Mouse (Mus musculus) cerebellum, adult 2 months (tissue): ENCODE measurements around the gene Ppp1r14d.

Experiments used
- CTCF ChIP-seq: fragments of 200-500 bp; IDR thresholded peaks from 2 replicates; pipeline ENCODE4 v1.5.1; 2011; ENCODE audit warnings: low read depth, mild to moderate bottlenecking, control low read depth, low read length, moderate library complexity, borderline replicate concordance; ENCODE audit not compliant: insufficient read depth
- POLR2A ChIP-seq: fragments of 200-500 bp; IDR thresholded peaks from 2 replicates; pipeline ENCODE4 v1.6.1; 2011; ENCODE audit warnings: low read length, control low read depth, borderline replicate concordance; ENCODE audit not compliant: insufficient read depth

- TF ChIP-seq CTCF: no peak
- no peak for TF ChIP-seq POLR2A
These were observed 54.1 kb downstream of the Ppp1r14d start for GRCm38 (mm10) chr2:119175614-119176013.
